Mouse (Mus musculus): ENCODE results near the gene Polr3b.

Gene Polr3b

GRCm38 (mm10) chr10:84676511-84676910 is 54.4 kb downstream of the Polr3b start:
- no peak for DNase-seq

- no peak for DNase-seq
Observed at GRCm38 (mm10) chr10:84677871-84678270, 55.8 kb downstream of the Polr3b start.

- no peak for DNase-seq
Observed at GRCm38 (mm10) chr10:84678441-84678840, 56.3 kb downstream of the Polr3b start.

GRCm38 (mm10) chr10:84685444-84686121 is 63.5 kb downstream of the Polr3b start:
- DNase-seq: no peak

GRCm38 (mm10) chr10:84686122-84686497 is 64.0 kb downstream of the Polr3b start:
- DNase-seq: no peak

- no peak for DNase-seq
Observed at GRCm38 (mm10) chr10:84686705-84687104, 64.6 kb downstream of the Polr3b start.

- DNase-seq: no peak
Observed at GRCm38 (mm10) chr10:84687736-84688135, 65.6 kb downstream of the Polr3b start.

GRCm38 (mm10) chr10:84689846-84690245 is 67.8 kb downstream of the Polr3b start:
- DNase-seq: no peak

GRCm38 (mm10) chr10:84690818-84691217 is 68.7 kb downstream of the Polr3b start:
- no peak for DNase-seq

GRCm38 (mm10) chr10:84691692-84692091 is 69.6 kb downstream of the Polr3b start:
- DNase-seq: no peak

GRCm38 (mm10) chr10:84693841-84694638 is 71.9 kb downstream of the Polr3b start:
- DNase-seq: no peak

- DNase-seq: no peak
Observed at GRCm38 (mm10) chr10:84700236-84700987, 78.3 kb downstream of the Polr3b start.

- DNase-seq: no peak
Observed at GRCm38 (mm10) chr10:84701110-84701509, 79.0 kb downstream of the Polr3b start.

GRCm38 (mm10) chr10:84702115-84702514 is 80.0 kb downstream of the Polr3b start:
- no peak for DNase-seq

GRCm38 (mm10) chr10:84704594-84704993 is 82.5 kb downstream of the Polr3b start:
- no peak for DNase-seq

- DNase-seq: no peak
Observed at GRCm38 (mm10) chr10:84705234-84705633, 83.1 kb downstream of the Polr3b start.

GRCm38 (mm10) chr10:84706543-84706942 is 84.5 kb downstream of the Polr3b start:
- no peak for DNase-seq

- DNase-seq: no peak
Observed at GRCm38 (mm10) chr10:84707226-84707625, 85.1 kb downstream of the Polr3b start.

GRCm38 (mm10) chr10:84707752-84708530 is 85.8 kb downstream of the Polr3b start:
- DNase-seq: no peak

GRCm38 (mm10) chr10:84710192-84710591 is 88.1 kb downstream of the Polr3b start:
- DNase-seq: no peak

GRCm38 (mm10) chr10:84710827-84711226 is 88.7 kb downstream of the Polr3b start:
- DNase-seq: no peak

- no peak for DNase-seq
Observed at GRCm38 (mm10) chr10:84711479-84711878, 89.4 kb downstream of the Polr3b start.

GRCm38 (mm10) chr10:84711940-84712339 is 89.8 kb downstream of the Polr3b start:
- DNase-seq: no peak

All from cerebellum, adult 9-10 months (tissue).